Mouse (Mus musculus) brain, embryonic 14.5 days (tissue): ENCODE data around the gene Olfr814.

ENCODE experiments used
- CTCF ChIP-seq: fragments of 200-500 bp; IDR thresholded peaks from 2 replicates; pipeline ENCODE4 v1.5.1; 2012; ENCODE audit warnings: inconsistent platforms, mild to moderate bottlenecking, moderate library complexity, borderline replicate concordance; ENCODE audit not compliant: insufficient read depth, insufficient read length; ENCODE audit errors: extremely low read depth
- POLR2A ChIP-seq: fragments of 200-500 bp; IDR thresholded peaks from 2 replicates; pipeline ENCODE4 v1.6.1; 2012; ENCODE audit warnings: mild to moderate bottlenecking, inconsistent platforms, borderline replicate concordance; ENCODE audit not compliant: poor library complexity, insufficient read depth, insufficient read length, severe bottlenecking; ENCODE audit errors: extremely low read depth

DNA sequence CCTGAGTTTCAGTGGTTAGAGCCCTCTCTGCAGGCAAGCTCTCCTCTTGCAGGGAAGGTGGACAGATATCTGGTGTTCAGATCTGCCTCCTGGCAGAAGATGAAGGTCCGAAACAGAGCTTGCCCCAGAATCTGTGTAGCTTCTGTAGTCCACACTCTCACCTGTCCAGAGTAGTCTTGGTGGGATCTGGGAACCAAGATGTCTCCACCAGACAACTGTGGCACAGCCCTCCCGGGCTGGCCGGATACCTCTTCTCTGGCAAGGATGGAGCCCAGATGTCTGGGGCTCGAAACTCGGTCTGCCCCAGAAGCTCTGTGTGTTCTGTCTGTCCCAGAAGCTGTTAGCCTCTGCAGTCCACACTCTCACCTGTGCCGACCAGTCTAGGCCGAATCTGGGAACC is 6.3 kb upstream of the Olfr814 start:
- TF ChIP-seq POLR2A: no peak
- no peak for TF ChIP-seq CTCF
